Mouse (Mus musculus) brain, embryonic 14.5 days (tissue): ENCODE measurements around the gene Hoxc12.

ENCODE experiments used
- CTCF ChIP-seq: fragments of 200-500 bp; IDR thresholded peaks from 2 replicates; pipeline ENCODE4 v1.5.1; 2012; ENCODE audit warnings: inconsistent platforms, mild to moderate bottlenecking, moderate library complexity, borderline replicate concordance; ENCODE audit not compliant: insufficient read depth, insufficient read length; ENCODE audit errors: extremely low read depth
- POLR2A ChIP-seq: fragments of 200-500 bp; IDR thresholded peaks from 2 replicates; pipeline ENCODE4 v1.6.1; 2012; ENCODE audit warnings: mild to moderate bottlenecking, inconsistent platforms, borderline replicate concordance; ENCODE audit not compliant: poor library complexity, insufficient read depth, insufficient read length, severe bottlenecking; ENCODE audit errors: extremely low read depth

- TF ChIP-seq POLR2A (no peak), CTCF (no peak)
Measured at GRCm38 (mm10) chr15:102955833-102956640, 19.5 kb downstream of the Hoxc12 start.
